Mouse (Mus musculus) MEL (cell line): ENCODE results near the gene Fgf23. TPM values are rescaled to one million over a fixed set of nuclear protein-coding genes. Genes with fewer than 3 reads are reported as not detected.

ENCODE experiments used
- DNase-seq: peaks from one replicate; pipeline ENCODE4 v3.0.0; 2011; ENCODE audit warnings: low read depth, low spot score
- H3K27ac ChIP-seq: 2 replicates; pipeline ENCODE4 v1.5.1; 2012; ENCODE audit warnings: low read depth, mild to moderate bottlenecking, control low read depth, low read length, moderate library complexity; ENCODE audit not compliant: control insufficient read depth
- H3K27me3 ChIP-seq, 2 experiments: fragments of 150-350 bp in 1 of 2; sonication (generic) in 1 of 2; 2 replicates each; pipeline ENCODE4 v1.6.1; 2012; ENCODE audit warnings: low read length in 2 of 2, mild to moderate bottlenecking in 2 of 2, improper control_type of control experiment in 1 of 2, moderate library complexity in 1 of 2; ENCODE audit not compliant: insufficient read depth in 2 of 2, control insufficient read depth in 1 of 2
- H3K36me3 ChIP-seq, 2 experiments: 2 replicates each; pipeline ENCODE4 v1.6.1; 2012 to 2014; ENCODE audit warnings: low read length in 2 of 2, improper control_type of control experiment in 1 of 2, inconsistent platforms in 1 of 2, mild to moderate bottlenecking in 1 of 2; ENCODE audit not compliant: insufficient read depth in 2 of 2, control insufficient read depth in 1 of 2
- H3K4me1 ChIP-seq, 2 experiments: fragments of 150-350 bp in 1 of 2; sonication (generic) in 1 of 2; 2 replicates each; pipeline ENCODE4 v1.6.1; 2012; ENCODE audit warnings: low read length in 2 of 2, improper control_type of control experiment in 1 of 2, mild to moderate bottlenecking in 1 of 2; ENCODE audit not compliant: insufficient read depth in 2 of 2, control insufficient read depth in 1 of 2
- H3K4me3 ChIP-seq, 2 experiments: fragments of 150-350 bp in 1 of 2; sonication (generic) in 1 of 2; 2 replicates each; pipeline ENCODE4 v1.5.1; 2012; ENCODE audit warnings: low read depth in 2 of 2, low read length in 2 of 2, mild to moderate bottlenecking in 2 of 2, moderate library complexity in 2 of 2, control low read depth in 1 of 2, improper control_type of control experiment in 1 of 2; ENCODE audit not compliant: control insufficient read depth in 1 of 2, insufficient read depth in 1 of 2
- H3K79me2 ChIP-seq: 2 replicates; pipeline ENCODE4 v1.6.1; 2012; ENCODE audit warnings: mild to moderate bottlenecking, low read length, moderate library complexity; ENCODE audit not compliant: control insufficient read depth, poor library complexity, insufficient read depth
- H3K9ac ChIP-seq: 2 replicates; pipeline ENCODE4 v1.6.1; 2012; ENCODE audit warnings: low read depth, mild to moderate bottlenecking, control low read depth, low read length, moderate library complexity; ENCODE audit not compliant: control insufficient read depth, poor library complexity, severe bottlenecking
- H3K9me3 ChIP-seq: fragments of 150-350 bp; sonication (generic); replicated peaks from 2 replicates; pipeline ENCODE4 v1.6.1; 2012; ENCODE audit warnings: mild to moderate bottlenecking, low read length, improper control_type of control experiment, moderate library complexity; ENCODE audit not compliant: insufficient read depth
- CTCF ChIP-seq, 3 experiments: IDR thresholded peaks in 2 of 3; conservative IDR thresholded peaks in 1 of 3; 2 replicates each; pipeline ENCODE4 v1.5.1; 2011 to 2012; ENCODE audit warnings: low read length in 3 of 3, low read depth in 2 of 3, mild to moderate bottlenecking in 2 of 3, improper control_type of control experiment in 1 of 3, inconsistent platforms in 1 of 3, mixed read lengths in 1 of 3, moderate library complexity in 1 of 3; ENCODE audit not compliant: control insufficient read depth in 1 of 3, insufficient read depth in 1 of 3, poor library complexity in 1 of 3, severe bottlenecking in 1 of 3
- ELF1 ChIP-seq: IDR thresholded peaks from 2 replicates; pipeline ENCODE4 v1.6.1; 2014; ENCODE audit warnings: low read depth, mild to moderate bottlenecking, inconsistent platforms, low read length, improper control_type of control experiment, moderate library complexity
- EP300 ChIP-seq, 2 experiments: IDR thresholded peaks; 2 replicates each; pipeline ENCODE4 v1.6.1; 2011; ENCODE audit warnings: improper control_type of control experiment in 2 of 2, low read length in 2 of 2, low read depth in 1 of 2, mild to moderate bottlenecking in 1 of 2
- GATA1 ChIP-seq: IDR thresholded peaks from 2 replicates; pipeline ENCODE4 v1.6.1; 2011; ENCODE audit warnings: low read depth, low read length, improper control_type of control experiment
- HCFC1 ChIP-seq: IDR thresholded peaks from 2 replicates; pipeline ENCODE4 v1.6.1; 2012; ENCODE audit warnings: low read depth, mild to moderate bottlenecking, inconsistent platforms, low read length, improper control_type of control experiment, moderate library complexity
- JUND ChIP-seq: IDR thresholded peaks from 2 replicates; pipeline ENCODE4 v1.6.1; 2011; ENCODE audit warnings: low read depth, mild to moderate bottlenecking, improper control_type of control experiment, low read length
- MAFK ChIP-seq: IDR thresholded peaks from 2 replicates; pipeline ENCODE4 v1.6.1; 2011; ENCODE audit warnings: low read depth, mild to moderate bottlenecking, low read length, improper control_type of control experiment, borderline replicate concordance
- MAX ChIP-seq: IDR thresholded peaks from 2 replicates; pipeline ENCODE4 v1.6.1; 2011; ENCODE audit warnings: low read length, improper control_type of control experiment
- MAZ ChIP-seq: IDR thresholded peaks from 2 replicates; pipeline ENCODE4 v1.6.1; 2012; ENCODE audit warnings: low read depth, mild to moderate bottlenecking, inconsistent platforms, low read length, improper control_type of control experiment
- MXI1 ChIP-seq: IDR thresholded peaks from 2 replicates; pipeline ENCODE4 v1.6.1; 2011; ENCODE audit warnings: mild to moderate bottlenecking, low read depth, low read length, improper control_type of control experiment
- NELFE ChIP-seq: IDR thresholded peaks from 2 replicates; pipeline ENCODE4 v1.6.1; 2011; ENCODE audit warnings: low read depth, low read length, improper control_type of control experiment
- POLR2A ChIP-seq, 2 experiments: IDR thresholded peaks; 2 replicates each; pipeline ENCODE4 v1.6.1; 2011 to 2012; ENCODE audit warnings: low read length in 2 of 2, mild to moderate bottlenecking in 2 of 2, control low read depth in 1 of 2, improper control_type of control experiment in 1 of 2, low read depth in 1 of 2, moderate library complexity in 1 of 2; ENCODE audit not compliant: control insufficient read depth in 1 of 2, insufficient read depth in 1 of 2, poor library complexity in 1 of 2
- POLR2AphosphoS5 ChIP-seq: IDR thresholded peaks from 2 replicates; pipeline ENCODE4 v1.6.1; 2012; ENCODE audit warnings: low read depth, borderline replicate concordance, mild to moderate bottlenecking, inconsistent platforms, low read length, moderate library complexity, mixed read lengths
- RAD21 ChIP-seq: IDR thresholded peaks from 2 replicates; pipeline ENCODE4 v1.6.1; 2011; ENCODE audit warnings: mild to moderate bottlenecking, low read depth, low read length, improper control_type of control experiment
- RCOR1 ChIP-seq: IDR thresholded peaks from 2 replicates; pipeline ENCODE4 v1.6.1; 2012; ENCODE audit warnings: low read depth, mild to moderate bottlenecking, inconsistent platforms, low read length, improper control_type of control experiment
- SMC3 ChIP-seq: IDR thresholded peaks from 2 replicates; pipeline ENCODE4 v1.6.1; 2011; ENCODE audit warnings: low read depth, low read length, improper control_type of control experiment
- TBP ChIP-seq: IDR thresholded peaks from 2 replicates; pipeline ENCODE4 v1.8.0; 2011; ENCODE audit warnings: low read depth, low read length, improper control_type of control experiment
- TCF12 ChIP-seq: IDR thresholded peaks from 2 replicates; pipeline ENCODE4 v1.6.1; 2014; ENCODE audit warnings: low read depth, mild to moderate bottlenecking, inconsistent platforms, low read length, improper control_type of control experiment, moderate library complexity
- UBTF ChIP-seq: IDR thresholded peaks from 2 replicates; pipeline ENCODE4 v1.6.1; 2012; ENCODE audit warnings: low read depth, mild to moderate bottlenecking, inconsistent platforms, low read length, improper control_type of control experiment, moderate library complexity, borderline replicate concordance; ENCODE audit not compliant: insufficient read depth
- ZKSCAN1 ChIP-seq: IDR thresholded peaks from 2 replicates; pipeline ENCODE4 v1.6.1; 2012; ENCODE audit warnings: low read depth, mild to moderate bottlenecking, inconsistent platforms, low read length, improper control_type of control experiment, moderate library complexity
- polyA plus RNA-seq, 2 experiments: library from polyadenylated mRNA; stranded (reverse) in 1 of 2; unstranded in 1 of 2; fragments of >175 nt in 1 of 2; fragments of >200 nt in 1 of 2; gene quantifications; 2 replicates each; pipeline versions ENCODE4 v1.2.1 to v1.2.4; 2012; ENCODE audit warnings: low replicate concordance in 2 of 2, low read depth in 1 of 2; ENCODE audit not compliant: insufficient read length in 2 of 2, insufficient read depth in 1 of 2, missing spikeins in 1 of 2
- total RNA-seq: library from RNA; depleted of rRNA; stranded (reverse); fragments of 300-350 nt; gene quantifications from 2 replicates; pipeline ENCODE4 v1.2.3, GENCODE M21; 2012

The Fgf23 gene
- total and polyA plus RNA-seq, 3 experiments: not detected

DNA sequence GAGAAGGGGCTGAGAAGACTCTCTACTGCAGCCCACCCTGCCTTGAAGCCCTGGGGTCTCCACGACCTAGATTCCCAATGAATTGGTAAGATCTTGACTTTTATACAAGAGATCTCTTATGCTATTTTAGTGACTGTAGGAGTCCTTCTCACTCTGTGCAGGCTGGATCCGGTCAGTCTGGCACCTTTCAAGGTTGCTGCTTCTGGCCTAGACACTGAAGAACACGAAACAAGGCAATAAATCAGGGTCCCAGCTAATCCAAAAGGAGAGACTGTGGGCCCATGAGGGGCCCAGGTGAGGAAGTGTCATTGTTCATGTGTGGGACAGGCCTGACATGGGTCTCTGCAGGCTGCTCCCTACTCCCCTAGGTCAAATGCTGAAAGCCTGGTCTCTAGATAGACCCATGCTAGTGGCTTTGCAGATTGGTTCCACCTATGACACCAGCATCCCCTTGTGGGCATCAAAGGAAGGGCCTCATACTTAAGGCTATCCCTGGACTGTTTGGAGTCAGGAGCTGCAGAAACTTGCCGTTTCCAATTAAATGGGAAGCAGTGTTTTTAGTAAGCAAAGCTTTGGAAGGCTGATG, 49.6 kb downstream of the Fgf23 start:
- no peak overlapping the region for H3K4me3 ChIP-seq
- H3K4me1 ChIP-seq: no peaks in the 10 kb centered on the region
- no peaks in the 10 kb centered on the region for H3K27me3 ChIP-seq
- no peaks in the 10 kb centered on the region for H3K79me2 ChIP-seq
- no peaks in the 10 kb centered on the region for H3K9me3 ChIP-seq
- peak; percentile 32 for TF ChIP-seq RAD21
- TF ChIP-seq MAFK: no peak
- TF ChIP-seq SMC3: peak; percentile 35; the same call in 1 of the 2 replicates
- no peak for TF ChIP-seq HCFC1
- TF ChIP-seq CTCF (IDR thresholded peaks at IDR 0.05 in 2 of 3, conservative IDR thresholded peaks at IDR 0.05 in 1 of 3; ENCODE audit: control insufficient read depth in 1 of 3, insufficient read depth in 1 of 3, low read depth in 2 of 3, low read length in 3 of 3, poor library complexity in 1 of 3, severe bottlenecking in 1 of 3): peak; percentile 19 to 50 (median 49); a peak in 5 of 6 replicates
- DNase-seq: peak; percentile 28
- no peak overlapping the region for H3K9ac ChIP-seq
- no peaks in the 10 kb centered on the region for H3K36me3 ChIP-seq
- H3K27ac ChIP-seq: no peak overlapping the region

- no peaks in the 10 kb centered on the region for H3K9me3 ChIP-seq
- no peak for DNase-seq
- H3K36me3 ChIP-seq: peaks cover 0 to 2% of the 10 kb centered on the region in 2 experiments; a peak in 1 of 4 replicates
- no peak for TF ChIP-seq RCOR1
- TF ChIP-seq MXI1: no peak
- no peak for TF ChIP-seq ELF1
- no peak for TF ChIP-seq MAX
- no peak for TF ChIP-seq CTCF (IDR thresholded peaks at IDR 0.05 in 2 of 3, conservative IDR thresholded peaks at IDR 0.05 in 1 of 3; ENCODE audit: control insufficient read depth in 1 of 3, insufficient read depth in 1 of 3, low read depth in 2 of 3, low read length in 3 of 3, poor library complexity in 1 of 3, severe bottlenecking in 1 of 3)
- no peak for TF ChIP-seq POLR2A (IDR thresholded peaks at IDR 0.05; ENCODE audit: control insufficient read depth in 1 of 2, insufficient read depth in 1 of 2, low read depth in 1 of 2, low read length in 2 of 2, poor library complexity in 1 of 2)
- no peak for TF ChIP-seq POLR2AphosphoS5
- TF ChIP-seq MAFK: no peak
- no peak for TF ChIP-seq TBP
- no peak for TF ChIP-seq EP300 (IDR thresholded peaks at IDR 0.05; ENCODE audit: low read depth in 1 of 2, low read length in 2 of 2)
- no peak for TF ChIP-seq MAZ
- TF ChIP-seq UBTF: no peak
- no peak for TF ChIP-seq ZKSCAN1
- TF ChIP-seq SMC3: no peak
- no peak for TF ChIP-seq HCFC1
- TF ChIP-seq JUND: no peak
- TF ChIP-seq TCF12: no peak
- no peak for TF ChIP-seq NELFE
- no peak for TF ChIP-seq RAD21
- TF ChIP-seq GATA1: no peak
- H3K9ac ChIP-seq: no peak overlapping the region
- no peak overlapping the region for H3K27ac ChIP-seq
- no peak overlapping the region for H3K4me3 ChIP-seq
- H3K27me3 ChIP-seq: no peaks in the 10 kb centered on the region
- H3K4me1 ChIP-seq: no peaks in the 10 kb centered on the region
- no peaks in the 10 kb centered on the region for H3K79me2 ChIP-seq
Observed at GRCm38 (mm10) chr6:127122996-127123395, 50.3 kb downstream of the Fgf23 start.
